Mouse (Mus musculus) E14TG2a.4 (cell line): ENCODE data around the gene Inpp5f.

ENCODE experiments used
- CTCF ChIP-seq: conservative IDR thresholded peaks from 2 replicates; pipeline ENCODE4 v1.5.1; 2014; ENCODE audit warnings: low read length
- NANOG ChIP-seq: IDR thresholded peaks from 2 replicates; pipeline ENCODE4 v1.6.1; 2014; ENCODE audit warnings: borderline replicate concordance, low read length, mixed read lengths
- POU5F1 ChIP-seq: IDR thresholded peaks from 2 replicates; pipeline ENCODE4 v1.6.1; 2014; ENCODE audit warnings: low read length, borderline replicate concordance

DNA sequence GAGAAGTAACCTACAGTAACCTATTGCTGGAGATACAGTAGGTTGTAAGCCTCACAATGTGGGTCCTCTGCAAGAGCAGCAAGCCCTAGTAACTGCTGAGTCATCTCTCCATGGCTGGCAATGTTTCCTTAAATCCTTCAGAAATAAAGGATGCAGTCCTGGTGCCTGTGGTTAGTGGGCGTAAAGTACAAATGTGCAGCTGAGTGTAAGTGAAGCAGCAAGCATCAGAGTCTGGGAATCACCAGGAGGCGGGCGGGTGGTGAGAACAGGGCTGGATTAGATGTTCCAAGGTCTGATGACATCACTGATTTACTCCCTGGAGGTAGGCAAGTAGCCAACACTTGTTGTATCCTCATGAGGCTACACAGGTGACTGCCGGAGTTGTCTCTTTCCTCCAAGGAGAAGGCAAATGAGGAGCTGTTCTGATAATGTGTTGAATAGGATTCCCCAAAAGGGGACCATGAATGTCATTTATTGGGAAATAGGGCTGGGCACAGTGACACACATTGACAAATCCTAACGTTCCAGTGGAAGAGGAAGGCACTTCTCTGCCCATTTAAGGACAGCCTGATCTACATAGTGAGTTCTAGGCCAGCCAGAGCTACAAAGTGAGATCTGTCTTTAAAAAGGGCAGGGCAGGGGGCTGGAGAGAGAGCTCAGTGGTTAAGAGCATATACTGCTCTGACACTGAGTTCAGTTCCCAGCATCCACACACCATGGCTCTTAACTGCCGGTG is 27.7 kb upstream of the Inpp5f start:
- no peak for TF ChIP-seq CTCF
- no peak for TF ChIP-seq NANOG
- TF ChIP-seq POU5F1 = no peak
